34 mouse cellular contexts compared by ENCODE assay signal in genomic region chr3:151905775-151906174, GRCm38 (mm10).
"Had no signal": no experiment of that assay in that cellular context is flagged by ENCODE, and none has a peak within 500 bp of the region (broad histone marks: within the 10 kb centered on the region; RNA-seq: fewer than 3 reads in every experiment).

No protein-coding gene starts in this region.

- H3K9me3 ChIP-seq: heart, embryonic 12.5 days; heart, embryonic 13.5 days; heart, embryonic 15.5 days; hindbrain, embryonic 10.5 days; hindbrain, embryonic 12.5 days; hindbrain, embryonic 13.5 days; hindbrain, embryonic 15.5 days; intestine, embryonic 15.5 days; kidney, embryonic 15.5 days had no signal

- H3K36me3 ChIP-seq: heart, embryonic 12.5 days; heart, embryonic 13.5 days; heart, embryonic 15.5 days; hindbrain, embryonic 10.5 days; hindbrain, embryonic 12.5 days; hindbrain, embryonic 13.5 days; hindbrain, embryonic 15.5 days; intestine, embryonic 15.5 days; kidney, embryonic 15.5 days had no signal

- H3K4me1 ChIP-seq: heart, embryonic 12.5 days; heart, embryonic 15.5 days; hindbrain, embryonic 10.5 days; hindbrain, embryonic 12.5 days; hindbrain, embryonic 13.5 days; hindbrain, embryonic 15.5 days; intestine, embryonic 15.5 days; kidney, embryonic 15.5 days had no signal

- H3K27ac ChIP-seq: heart, embryonic 13.5 days; heart, embryonic 15.5 days; hindbrain, embryonic 10.5 days; hindbrain, embryonic 12.5 days; hindbrain, embryonic 13.5 days; hindbrain, embryonic 14.5 days; hindbrain, embryonic 15.5 days; hindbrain, postnatal 0 days; intestine, embryonic 15.5 days; kidney, embryonic 15.5 days; kidney, postnatal 0 days; layer of hippocampus, adult 2 months; left cerebral cortex, adult 2 months had no signal

- ATAC-seq: hindbrain, embryonic 16.5 days; hindbrain, postnatal 0 days; inflammation-experienced regulatory T-cells, adult 6 months; intestine, embryonic 15.5 days; intestine, embryonic 16.5 days; intestine, postnatal 0 days had no signal

- H3K4me3 ChIP-seq: heart, embryonic 12.5 days; heart, embryonic 13.5 days; heart, embryonic 15.5 days; hindbrain, embryonic 10.5 days; hindbrain, embryonic 12.5 days; hindbrain, embryonic 13.5 days; hindbrain, embryonic 15.5 days; intestine, embryonic 15.5 days; kidney, embryonic 15.5 days; layer of hippocampus, adult 2 months; left cerebral cortex, adult 2 months had no signal

- H3K4me2 ChIP-seq: heart, embryonic 12.5 days; heart, embryonic 13.5 days; heart, embryonic 15.5 days; hindbrain, embryonic 12.5 days; hindbrain, embryonic 13.5 days; hindbrain, embryonic 14.5 days; hindbrain, embryonic 15.5 days; intestine, embryonic 15.5 days; kidney, embryonic 15.5 days had no signal

- H3K9ac ChIP-seq: heart, embryonic 12.5 days; heart, embryonic 13.5 days; heart, embryonic 15.5 days; hindbrain, embryonic 12.5 days; hindbrain, embryonic 13.5 days; hindbrain, embryonic 14.5 days; hindbrain, embryonic 15.5 days; intestine, embryonic 15.5 days; kidney, embryonic 15.5 days had no signal

- DNase-seq: heart, postnatal 10 days; heart, postnatal 14 days; heart, postnatal 36 days; heart, postnatal 4 days; kidney, adult 11 months; kidney, adult 18-20 months; kidney, adult 2 months; kidney, adult 8-10 months; kidney, adult 9 months; kidney, postnatal 10 days; kidney, postnatal 14 days; kidney, postnatal 25 days; kidney, postnatal 36 days; kidney, postnatal 4 days; layer of hippocampus, adult 9-11 months; layer of hippocampus, postnatal 36 days had no signal

- H3K27me3 ChIP-seq: heart, embryonic 12.5 days; heart, embryonic 13.5 days; heart, embryonic 15.5 days; hindbrain, embryonic 12.5 days; hindbrain, embryonic 13.5 days; hindbrain, embryonic 15.5 days; intestine, embryonic 15.5 days; kidney, embryonic 15.5 days had no signal
